Comparison of ENCODE assay signal across 9 mouse cellular contexts in the genomic region with DNA sequence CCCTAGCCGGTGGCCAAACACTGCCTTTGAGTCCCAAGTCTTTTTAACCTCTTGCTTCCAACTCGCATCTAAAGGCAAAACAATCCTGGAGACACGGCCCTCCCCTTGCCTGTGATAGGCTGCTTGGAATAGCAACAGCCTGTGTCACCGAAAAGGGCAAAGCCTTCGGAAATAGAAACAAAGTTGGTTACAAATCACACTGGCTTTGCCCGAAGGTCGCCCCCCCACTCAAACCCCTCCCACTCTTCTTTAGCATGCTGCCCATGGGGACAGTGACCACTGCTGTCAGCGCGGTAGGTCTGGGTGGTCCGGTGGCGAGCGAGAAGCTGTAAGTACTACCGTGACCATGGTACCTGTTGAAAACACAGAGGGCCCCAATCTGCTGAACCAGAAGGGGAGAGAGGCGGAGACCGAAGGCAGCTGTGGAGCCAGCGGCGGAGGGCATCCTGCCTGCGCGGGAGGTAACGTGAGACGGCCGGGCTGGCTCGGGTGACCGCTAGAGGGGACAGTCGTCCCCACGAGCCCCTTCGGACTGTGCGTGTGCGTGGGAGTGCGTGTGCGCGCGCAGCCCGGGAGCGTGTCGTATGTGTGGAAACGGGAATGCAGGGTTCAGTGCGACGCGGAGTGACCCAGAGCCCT. TPM values are rescaled to one million over a fixed set of nuclear protein-coding genes. Genes with fewer than 3 reads are reported as not detected.
DNase-seq lines count a peak whose midpoint lies in the region; ATAC-seq and TF ChIP-seq lines count a peak whose summit lies in the region.
"Had no signal": no experiment of that assay in that cellular context is flagged by ENCODE, and none has a peak within 500 bp of the region (broad histone marks: within the 10 kb centered on the region; RNA-seq: fewer than 3 reads in every experiment).

Gene Slc2a12 (plus strand): TSS at position 159 of the 639 bp plus-strand sequence.

- peak within 1 kb of the TSS; percentile 93 for H3K27ac ChIP-seq in layer of hippocampus, adult 2 months
- H3K27ac ChIP-seq in liver, postnatal 0 days (ENCODE audit: low read depth) = 0 out of 2 replicates have a peak within 1 kb of the TSS, but pooled peaks have one; percentile 32
- no peak within 1 kb of the TSS for H3K27ac ChIP-seq in neural tube, embryonic 14.5 days (ENCODE audit: low read depth, low read length)

- H3K36me3 ChIP-seq in liver, postnatal 0 days (replicated peaks; ENCODE audit: insufficient read depth, low read length) = no peaks in the 10 kb centered on the region
- no peaks in the 10 kb centered on the region for H3K36me3 ChIP-seq in neural tube, embryonic 14.5 days (ENCODE audit: control insufficient read depth, insufficient read depth, low read length)

- peak; percentile 62 for TF ChIP-seq CTCF in layer of hippocampus, adult 2 months (conservative IDR thresholded peaks at IDR 0.05)
- TF ChIP-seq CTCF in liver, postnatal 0 days (IDR thresholded peaks at IDR 0.05; ENCODE audit: low read depth) = peak; percentile 31; the same call in 1 of the 2 replicates

- no peaks in the 10 kb centered on the region for H3K4me1 ChIP-seq in liver, postnatal 0 days (ENCODE audit: insufficient read depth)
- no peaks in the 10 kb centered on the region for H3K4me1 ChIP-seq in neural tube, embryonic 14.5 days (ENCODE audit: control insufficient read depth, insufficient read depth, low read length)

- WGBS in liver, postnatal 0 days (ENCODE audit: insufficient replicate concordance) = 4% methylated on average over 40 of the region's 40 CpGs
- WGBS in neural tube, embryonic 14.5 days = 3% methylated on average over 40 of the region's 40 CpGs

- no peaks in the 10 kb centered on the region for H3K9me3 ChIP-seq in liver, postnatal 0 days (ENCODE audit: low read length)
- H3K9me3 ChIP-seq in neural tube, embryonic 14.5 days (ENCODE audit: control insufficient read depth, low read length) = no peaks in the 10 kb centered on the region

- TF ChIP-seq EP300 in liver, postnatal 0 days (IDR thresholded peaks at IDR 0.05; ENCODE audit: low read depth) = no peak

- H3K4me2 ChIP-seq in liver, postnatal 0 days (ENCODE audit: low read depth, low read length) = peak within 1 kb of the TSS; percentile 71
- H3K4me2 ChIP-seq in neural tube, embryonic 14.5 days (ENCODE audit: low read depth, low read length) = peak within 1 kb of the TSS; percentile 73

- no peaks in the 10 kb centered on the region for H3K27me3 ChIP-seq in liver, postnatal 0 days (ENCODE audit: insufficient read depth, low read length)
- H3K27me3 ChIP-seq in neural tube, embryonic 14.5 days (ENCODE audit: control insufficient read depth, insufficient read depth, low read length) = no peaks in the 10 kb centered on the region

- ATAC-seq in hematopoietic stem cell, adult 5-6 weeks (replicated peaks in 1 of 2; ENCODE audit: insufficient read depth in 1 of 2, low FRiP score in 2 of 2, low TSS enrichment in 1 of 2, low read depth in 1 of 2, poor library complexity in 2 of 2, severe bottlenecking in 2 of 2) = peak; percentile 91 to 93
- peak; percentile 90 for ATAC-seq in liver, postnatal 0 days
- ATAC-seq in neural tube, embryonic 14.5 days (ENCODE audit: low read depth) = peak; percentile 91
- ATAC-seq: Patski had no signal

- peak within 1 kb of the TSS; percentile 75 for H3K4me3 ChIP-seq in layer of hippocampus, adult 2 months
- peak within 1 kb of the TSS; percentile 49 for H3K4me3 ChIP-seq in liver, postnatal 0 days (ENCODE audit: low read depth, low read length)
- peak within 1 kb of the TSS; percentile 38 for H3K4me3 ChIP-seq in neural tube, embryonic 14.5 days (ENCODE audit: low read depth, low read length)

- peak; percentile 5 for DNase-seq in T-cell, adult 2 months (ENCODE audit: low spot score)
- DNase-seq in cerebellum, postnatal 10 days = peak; percentile 73 to 79
- peak; percentile 44 to 65 for DNase-seq in frontal cortex, postnatal 10 days (ENCODE audit: low spot score in 2 of 2)
- DNase-seq in layer of hippocampus, adult 2 months (ENCODE audit: low spot score in 2 of 2) = peak; percentile 38 to 62
- DNase-seq in liver, postnatal 0 days = peak; percentile 55
- peak; percentile 43 for DNase-seq in thymus, postnatal 0 days (ENCODE audit: low spot score)

- peak within 1 kb of the TSS; percentile 56 for H3K9ac ChIP-seq in liver, postnatal 0 days (replicated peaks)
- H3K9ac ChIP-seq in neural tube, embryonic 14.5 days (replicated peaks; ENCODE audit: low read depth, low read length) = peak within 1 kb of the TSS; percentile 22; the same call in 1 of the 2 replicates

RNA-seq across cellular contexts. Expression of gene Slc2a12, which starts in this region (rescaled TPM):
- 0.10 and 0.13 TPM in 2 replicates for total RNA-seq in hematopoietic stem cell, adult 5-6 weeks (2017)
- 1 to 10 TPM; 3.1 to 6.0 TPM for total RNA-seq in layer of hippocampus, adult 2 months (2021)
- 0.04 TPM in 1 of 2 replicates, not detected in the other for polyA plus RNA-seq in liver, postnatal 0 days (2015; fragmentation: Nextera tagmentation; extraction: Ambion mirVana)
- 0.99 and 1.7 TPM in 2 replicates for polyA plus RNA-seq in neural tube, embryonic 14.5 days (2014; fragmentation: Nextera tagmentation; extraction: Ambion mirVana)
- polyA plus RNA-seq in thymus, postnatal 0 days (2015; fragmentation: Nextera tagmentation; extraction: Ambion mirVana) = 0.17 and 0.26 TPM in 2 replicates
- polyA plus RNA-seq: Patski had no signal

Comparison
In these comparisons a context has a peak if more than half of its experiments do, and no peak if none do; other contexts are left out.
1. Peak in ATAC-seq in hematopoietic stem cell, adult 5-6 weeks; RNA of the gene not detected or under 1 TPM.
2. Peak in DNase-seq, ATAC-seq, H3K4me3 ChIP-seq, H3K27ac ChIP-seq, H3K9ac ChIP-seq and H3K4me2 ChIP-seq in liver, postnatal 0 days; RNA of the gene not detected or under 1 TPM.
3. Peak in DNase-seq in thymus, postnatal 0 days; RNA of the gene not detected or under 1 TPM.
4. DNase-seq: peak in every context shown above with its lines; median percentile 76 in cerebellum, postnatal 10 days; 55 in liver, postnatal 0 days; 54 in frontal cortex, postnatal 10 days; 50 in layer of hippocampus, adult 2 months; 43 in thymus, postnatal 0 days; 5 in T-cell, adult 2 months.